Mouse (Mus musculus) embryonic facial prominence, embryonic 12.5 days (tissue): ENCODE measurements around the gene Krtcap2. TPM values are rescaled to one million over a fixed set of nuclear protein-coding genes. Genes with fewer than 3 reads are reported as not detected.
"Not testable (repeated sequence)": the region's sequence is repeated elsewhere in the genome, so short reads cannot be mapped to it uniquely, and the experiment has no call there.

ENCODE experiments used
- ATAC-seq: fragments of 200-750 bp; cut with Nextera tagmentation; 2 replicates; pipeline ENCODE4 v1.8.0; 2017; ENCODE audit not compliant: insufficient number of reproducible peaks, insufficient read depth, low FRiP score, low TSS enrichment
- H3K27ac ChIP-seq: fragments of 300-500 bp; sonication (generic); 2 replicates; pipeline ENCODE4 v1.5.1; 2016; ENCODE audit warnings: mild to moderate bottlenecking
- H3K27me3 ChIP-seq: fragments of 300-500 bp; sonication (generic); 2 replicates; pipeline ENCODE4 v1.6.1; 2016; ENCODE audit warnings: mild to moderate bottlenecking, moderate library complexity
- H3K36me3 ChIP-seq: fragments of 300-500 bp; sonication (generic); 2 replicates; pipeline ENCODE4 v1.6.1; 2016; ENCODE audit warnings: mild to moderate bottlenecking
- H3K4me1 ChIP-seq: fragments of 300-500 bp; sonication (generic); 2 replicates; pipeline ENCODE4 v1.6.1; 2016
- H3K4me2 ChIP-seq: fragments of 300-500 bp; sonication (generic); replicated peaks from 2 replicates; pipeline ENCODE4 v1.6.1; 2016; ENCODE audit warnings: mild to moderate bottlenecking, moderate library complexity
- H3K4me3 ChIP-seq: fragments of 300-500 bp; sonication (generic); 2 replicates; pipeline ENCODE4 v1.5.1; 2016; ENCODE audit warnings: mild to moderate bottlenecking
- H3K9ac ChIP-seq: fragments of 300-500 bp; sonication (generic); 2 replicates; pipeline ENCODE4 v1.6.1; 2016; ENCODE audit warnings: mild to moderate bottlenecking, moderate library complexity
- H3K9me3 ChIP-seq: fragments of 300-500 bp; sonication (generic); 2 replicates; pipeline ENCODE4 v1.6.1; 2016; ENCODE audit warnings: mild to moderate bottlenecking, moderate library complexity
- WGBS: fragments of 180-500 bp; shearing (Covaris S2); methylation state at CpG from one replicate; pipeline ENCODE4 v1.1.7; 2016; 5-methylcytosine and 5-hydroxymethylcytosine counted together
- polyA plus RNA-seq: library from polyadenylated mRNA; unstranded; fragments of >200 nt; fragmentation: Nextera tagmentation; extraction: Ambion mirVana; gene quantifications from 2 replicates; pipeline ENCODE4 v1.2.1, GENCODE M21; 2016

Gene Krtcap2
- polyA plus RNA-seq, 1 experiment from 2014 or later, result 306 TPM

- Histone ChIP-seq H3K9me3 (no peaks in the 10 kb centered on the region), H3K4me3 (no peak overlapping the region), H3K27ac (no peak overlapping the region), H3K9ac (no peak overlapping the region), H3K27me3 (no peaks in the 10 kb centered on the region), H3K4me2 (no peak overlapping the region), H3K36me3 (peaks cover 50% of the 10 kb centered on the region), H3K4me1 (peaks cover 17% of the 10 kb centered on the region)
- ATAC-seq, result no peak
- 86% methylated on average over 7 of the region's 7 CpGs for WGBS
These were observed 35.0 kb upstream of the Krtcap2 start for GRCm38 (mm10) chr3:89210731-89211130.

DNA sequence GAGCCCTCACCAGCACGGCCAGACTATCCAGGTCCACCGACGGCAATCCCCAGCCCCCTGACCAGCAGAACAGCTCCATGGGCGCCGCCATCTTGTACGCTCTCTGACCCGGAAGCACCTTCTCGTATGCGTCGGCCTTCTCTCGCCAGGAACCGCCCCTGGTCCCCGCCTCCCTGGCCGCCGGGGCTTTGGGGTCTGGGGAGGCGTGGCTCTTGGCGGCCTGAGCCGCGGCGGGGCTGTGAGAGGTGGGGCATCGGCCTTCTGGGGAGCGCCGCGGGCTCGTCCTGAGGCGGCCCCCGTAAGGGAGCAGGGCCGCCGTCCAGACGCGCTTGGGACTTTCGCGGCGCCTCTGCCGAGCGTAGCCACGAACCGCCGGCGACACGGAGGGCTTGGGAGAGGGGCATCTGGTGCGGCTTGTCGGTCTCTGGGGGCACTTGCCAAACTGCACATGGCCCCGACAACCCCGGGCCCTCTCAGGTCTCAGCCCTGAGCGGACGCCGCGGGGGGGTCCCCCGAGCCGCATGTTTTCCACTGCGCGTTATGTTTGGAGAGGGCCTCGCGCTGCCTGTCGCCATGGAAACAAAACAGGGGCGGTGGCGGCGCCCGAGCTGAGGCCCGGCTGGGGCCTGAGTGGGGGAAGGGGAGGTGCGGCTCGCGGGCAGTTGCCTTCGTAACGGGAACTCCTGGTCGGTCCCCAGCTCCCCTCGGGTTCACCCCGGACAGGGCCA, 31.8 kb upstream of the Krtcap2 start:
- peak overlapping the region; percentile 70 for H3K4me2 ChIP-seq
- peak overlapping the region; percentile 82 for H3K4me3 ChIP-seq
- H3K4me1 ChIP-seq, result peaks cover 19% of the 10 kb centered on the region
- no peaks in the 10 kb centered on the region for H3K9me3 ChIP-seq
- peak; percentile 85 for ATAC-seq
- peak overlapping the region; percentile 69 for H3K9ac ChIP-seq
- peak overlapping the region; percentile 97 for H3K27ac ChIP-seq
- H3K36me3 ChIP-seq, result peaks cover 21% of the 10 kb centered on the region
- no peaks in the 10 kb centered on the region for H3K27me3 ChIP-seq
- under 1% methylated on average over 69 of the region's 69 CpGs for WGBS

DNA sequence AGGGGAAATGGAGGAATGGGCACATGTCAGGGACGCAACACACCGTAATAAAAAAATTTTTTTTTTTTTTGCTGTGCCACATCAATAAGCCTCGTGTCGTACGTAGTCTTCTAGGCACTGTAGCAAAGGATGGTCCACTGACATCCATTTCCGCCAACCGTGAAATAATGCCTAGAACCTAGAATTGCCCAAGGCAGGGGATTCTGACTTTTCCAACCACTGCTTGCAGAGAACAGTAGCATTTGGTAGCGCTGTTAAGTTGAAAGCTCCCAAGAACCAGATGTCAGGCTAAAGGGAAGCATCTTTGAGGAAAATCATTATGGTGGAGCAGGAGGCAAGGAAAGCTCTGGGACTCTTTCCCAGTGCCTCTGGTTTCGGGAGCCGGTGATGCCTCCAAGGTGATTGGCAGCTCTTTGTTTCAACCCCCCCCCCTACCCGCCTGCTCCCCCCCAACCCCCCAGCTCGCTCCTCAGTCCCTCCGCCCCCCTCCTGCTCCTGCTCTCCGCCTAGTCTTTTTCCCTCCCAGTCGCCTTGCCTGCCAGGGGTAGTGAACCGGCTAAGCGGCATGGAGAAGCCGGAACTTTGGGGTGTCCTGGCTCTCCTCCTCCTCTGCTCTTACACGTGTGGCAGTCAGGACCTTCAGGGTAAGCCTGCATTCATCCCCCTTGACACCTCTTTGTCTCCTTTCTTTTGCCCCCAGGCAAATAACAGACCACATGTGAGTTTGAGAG, 30.9 kb upstream of the Krtcap2 start, which contains the start of gene Thbs3:
Thbs3 (plus strand) TSS at position 500 of the 731 bp plus-strand sequence.
- peak within 1 kb of the TSS; percentile 82 for H3K4me3 ChIP-seq
- H3K36me3 ChIP-seq, result peaks cover 12% of the 10 kb centered on the region
- no peaks in the 10 kb centered on the region for H3K27me3 ChIP-seq
- H3K4me2 ChIP-seq, result peak within 1 kb of the TSS; percentile 70
- H3K9me3 ChIP-seq, result no peaks in the 10 kb centered on the region
- no peak for ATAC-seq
- WGBS, result under 1% methylated on average over 19 of the region's 19 CpGs
- H3K9ac ChIP-seq, result peak within 1 kb of the TSS; percentile 69
- peaks cover 19% of the 10 kb centered on the region for H3K4me1 ChIP-seq
- peak within 1 kb of the TSS; percentile 97 for H3K27ac ChIP-seq

GRCm38 (mm10) chr3:89215853-89216252, 29.9 kb upstream of the Krtcap2 start:
- Histone ChIP-seq H3K27me3 (no peaks in the 10 kb centered on the region), H3K4me3 (peak overlapping the region; percentile 82), H3K4me2 (peak overlapping the region; percentile 70), H3K4me1 (peaks cover 19% of the 10 kb centered on the region), H3K27ac (peak overlapping the region; percentile 97; the same call in 1 of the 2 replicates), H3K36me3 (0 out of 2 replicates have a peak, but pooled peaks cover 3% of the 10 kb centered on the region), H3K9me3 (no peaks in the 10 kb centered on the region), H3K9ac (peak overlapping the region; percentile 43; the same call in 1 of the 2 replicates)
- 0 out of 2 replicates have a peak, but pooled peaks have one; percentile 31 for ATAC-seq
- WGBS, result 0% methylated on average over 6 of the region's 6 CpGs

GRCm38 (mm10) chr3:89216407-89216806, 29.4 kb upstream of the Krtcap2 start:
- H3K4me1 ChIP-seq, result peaks cover 19% of the 10 kb centered on the region

DNA sequence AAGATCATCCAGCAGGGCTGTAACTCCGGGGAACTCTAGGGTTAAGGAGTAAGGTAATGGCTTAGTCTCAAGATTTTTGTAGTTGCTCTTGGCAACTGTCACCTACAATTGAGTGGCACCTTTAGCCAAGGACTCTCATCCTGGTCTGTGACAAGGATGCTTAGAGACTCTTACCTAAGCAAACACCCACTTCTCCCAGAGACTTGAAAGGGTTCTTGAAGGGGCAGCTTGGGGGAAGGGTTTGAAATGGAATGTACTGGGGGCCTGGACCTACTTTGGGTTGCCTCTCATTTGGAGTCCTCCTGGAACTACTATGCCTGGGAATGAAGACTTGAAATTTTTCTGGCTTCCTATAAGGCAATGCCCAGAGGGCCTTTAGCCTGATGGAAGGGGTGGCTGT, 27.5 kb upstream of the Krtcap2 start:
- H3K4me1 ChIP-seq, result peaks cover 11% of the 10 kb centered on the region
- no peak overlapping the region for H3K27ac ChIP-seq
- WGBS, result 94% methylated on average over 1 of the region's 1 CpGs
- peaks cover 12% of the 10 kb centered on the region for H3K36me3 ChIP-seq
- no peak for ATAC-seq
- H3K4me3 ChIP-seq, result no peak overlapping the region
- H3K9ac ChIP-seq, result no peak overlapping the region
- H3K4me2 ChIP-seq, result no peak overlapping the region
- no peaks in the 10 kb centered on the region for H3K27me3 ChIP-seq
- no peaks in the 10 kb centered on the region for H3K9me3 ChIP-seq

More at GRCm38 (mm10) chr3:89216407-89216806, 29.4 kb upstream of the Krtcap2 start:
- not testable (repeated sequence) for H3K4me3 ChIP-seq, H3K9ac ChIP-seq, H3K36me3 ChIP-seq, ATAC-seq, H3K9me3 ChIP-seq, H3K27ac ChIP-seq, H3K27me3 ChIP-seq
- 75% methylated on average over 7 of the region's 7 CpGs for WGBS
- H3K4me2 ChIP-seq, result peak overlapping the region; percentile 70

- Histone ChIP-seq H3K27me3 (no peaks in the 10 kb centered on the region), H3K9ac (no peak overlapping the region), H3K9me3 (no peaks in the 10 kb centered on the region), H3K27ac (no peak overlapping the region), H3K4me3 (no peak overlapping the region), H3K4me1 (peaks cover 11% of the 10 kb centered on the region), H3K36me3 (peaks cover 14% of the 10 kb centered on the region), H3K4me2 (no peak overlapping the region)
- 40% methylated on average over 8 of the region's 8 CpGs for WGBS
- ATAC-seq, result no peak
These were observed 26.2 kb upstream of the Krtcap2 start for GRCm38 (mm10) chr3:89219546-89219945.

- H3K4me2 ChIP-seq, result no peak overlapping the region
- peaks cover 9% of the 10 kb centered on the region for H3K4me1 ChIP-seq
- 26% methylated on average over 5 of the region's 5 CpGs for WGBS
- no peak overlapping the region for H3K4me3 ChIP-seq
- no peak for ATAC-seq
- H3K27me3 ChIP-seq, result no peaks in the 10 kb centered on the region
- H3K36me3 ChIP-seq, result peaks cover 14% of the 10 kb centered on the region
- no peaks in the 10 kb centered on the region for H3K9me3 ChIP-seq
- H3K9ac ChIP-seq, result no peak overlapping the region
- no peak overlapping the region for H3K27ac ChIP-seq
These were observed 24.6 kb upstream of the Krtcap2 start for GRCm38 (mm10) chr3:89221167-89221566.

- no peaks in the 10 kb centered on the region for H3K9me3 ChIP-seq
- WGBS, result 72% methylated on average over 11 of the region's 11 CpGs
- H3K4me1 ChIP-seq, result peaks cover 29% of the 10 kb centered on the region
- peak overlapping the region; percentile 46; the same call in 1 of the 2 replicates for H3K4me3 ChIP-seq
- H3K4me2 ChIP-seq, result peak overlapping the region; percentile 95
- H3K27me3 ChIP-seq, result peaks cover under 1% of the 10 kb centered on the region; the same call in 1 of the 2 replicates
- 0 out of 2 replicates have a peak overlapping the region, but pooled peaks have one; percentile 51 for H3K27ac ChIP-seq
- H3K36me3 ChIP-seq, result peaks cover 10% of the 10 kb centered on the region
- no peak for ATAC-seq
- H3K9ac ChIP-seq, result no peak overlapping the region
These were observed 21.0 kb upstream of the Krtcap2 start for GRCm38 (mm10) chr3:89224796-89225195.

DNA sequence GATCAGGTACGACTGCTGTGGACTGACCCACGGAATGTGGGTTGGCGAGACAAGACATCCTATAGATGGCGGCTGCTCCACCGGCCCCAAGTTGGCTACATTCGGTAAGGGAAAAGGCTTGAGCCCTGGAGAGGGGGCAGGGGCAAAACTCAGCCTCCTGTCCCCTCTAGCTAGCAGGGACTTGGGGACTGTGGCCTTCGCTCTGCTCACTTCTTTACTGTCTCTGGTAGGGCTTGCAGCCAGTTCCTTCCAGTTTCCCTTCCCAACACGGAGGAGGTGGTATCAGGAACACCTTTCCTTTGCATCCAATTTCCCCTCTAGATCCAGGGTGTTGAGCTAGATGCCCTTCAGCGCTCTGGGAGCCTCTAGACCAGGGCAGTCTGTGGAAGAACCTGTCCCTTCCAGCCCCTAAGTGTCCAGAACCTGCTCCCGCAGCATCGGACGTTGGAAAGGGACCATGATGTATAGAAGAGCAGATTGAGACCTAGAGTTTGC, 20.4 kb upstream of the Krtcap2 start:
- Histone ChIP-seq H3K9ac (peak overlapping the region; percentile 72), H3K27ac (peak overlapping the region; percentile 51), H3K4me2 (peak overlapping the region; percentile 95), H3K4me3 (peak overlapping the region; percentile 46; the same call in 1 of the 2 replicates), H3K9me3 (no peaks in the 10 kb centered on the region), H3K36me3 (peaks cover 10% of the 10 kb centered on the region), H3K27me3 (peaks cover 7% of the 10 kb centered on the region; the same call in 1 of the 2 replicates), H3K4me1 (peaks cover 29% of the 10 kb centered on the region)
- WGBS, result 52% methylated on average over 12 of the region's 12 CpGs
- no peak for ATAC-seq

- H3K4me3 ChIP-seq, result peak overlapping the region; percentile 46
- H3K4me1 ChIP-seq, result peaks cover 29% of the 10 kb centered on the region
- peak overlapping the region; percentile 95 for H3K4me2 ChIP-seq
- 34% methylated on average over 4 of the region's 4 CpGs for WGBS
- H3K36me3 ChIP-seq, result peaks cover 10% of the 10 kb centered on the region
- H3K9ac ChIP-seq, result peak overlapping the region; percentile 72
- H3K27me3 ChIP-seq, result peaks cover 12% of the 10 kb centered on the region; the same call in 1 of the 2 replicates
- H3K27ac ChIP-seq, result peak overlapping the region; percentile 51
- ATAC-seq, result no peak
- H3K9me3 ChIP-seq, result no peaks in the 10 kb centered on the region
These were observed 19.8 kb upstream of the Krtcap2 start for GRCm38 (mm10) chr3:89225918-89226317.
